Comparison of ENCODE assay signal across 9 mouse cellular contexts in the genomic region with DNA sequence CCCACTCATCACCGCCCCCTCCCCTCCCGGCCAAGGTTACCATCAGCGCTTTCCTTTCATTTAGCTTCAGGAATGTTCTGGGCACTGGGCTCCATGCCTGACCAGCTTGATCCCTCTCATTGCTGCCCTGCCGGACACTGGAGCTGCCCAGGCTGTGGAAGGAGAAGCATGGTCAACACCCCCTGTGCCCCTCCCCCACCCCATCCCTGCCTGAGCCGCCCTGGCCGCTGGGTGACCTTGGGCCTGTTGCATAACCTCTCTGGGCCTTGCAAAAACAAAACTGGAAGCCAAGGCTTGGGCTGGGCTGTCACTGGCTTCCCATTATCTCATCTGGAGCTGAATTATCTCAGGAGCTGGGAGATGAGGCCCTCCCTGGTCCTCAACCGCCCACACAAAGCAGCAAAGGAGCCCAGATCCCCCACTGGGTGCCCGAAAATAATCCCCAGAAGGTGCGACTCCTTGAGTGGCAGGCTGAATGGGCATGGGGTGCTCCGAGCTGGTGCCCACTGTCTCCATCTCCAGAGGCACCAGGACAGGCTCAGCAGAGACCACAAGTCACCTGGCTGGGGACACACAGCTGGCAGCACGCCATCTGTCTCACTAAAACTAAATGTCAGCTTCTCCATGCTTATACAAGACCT. TPM values are rescaled to one million over a fixed set of nuclear protein-coding genes. Genes with fewer than 3 reads are reported as not detected.
DNase-seq lines count a peak whose midpoint lies in the region; ATAC-seq and TF ChIP-seq lines count a peak whose summit lies in the region.
"Had no signal": no experiment of that assay in that cellular context is flagged by ENCODE, and none has a peak within 500 bp of the region (broad histone marks: within the 10 kb centered on the region; RNA-seq: fewer than 3 reads in every experiment).

No protein-coding gene starts in this region.

- TF ChIP-seq CTCF in intestine, postnatal 0 days (IDR thresholded peaks at IDR 0.05; ENCODE audit: low read depth), result no peak

- no peaks in the 10 kb centered on the region for H3K9me3 ChIP-seq in intestine, postnatal 0 days (ENCODE audit: control insufficient read depth)
- H3K9me3 ChIP-seq in liver, embryonic 15.5 days (replicated peaks), result no peaks in the 10 kb centered on the region
- no peaks in the 10 kb centered on the region for H3K9me3 ChIP-seq in neural tube, embryonic 13.5 days
- H3K9me3 ChIP-seq: G1E had no signal

- H3K9ac ChIP-seq in intestine, postnatal 0 days (ENCODE audit: low read depth, low read length), result 0 out of 2 replicates have a peak overlapping the region, but pooled peaks have one; percentile 5
- no peak overlapping the region for H3K9ac ChIP-seq in liver, embryonic 15.5 days
- peak overlapping the region; percentile 45 for H3K9ac ChIP-seq in neural tube, embryonic 13.5 days

- H3K27me3 ChIP-seq in intestine, postnatal 0 days (replicated peaks; ENCODE audit: control insufficient read depth, insufficient read depth, low read length), result no peaks in the 10 kb centered on the region
- no peaks in the 10 kb centered on the region for H3K27me3 ChIP-seq in liver, embryonic 15.5 days
- no peaks in the 10 kb centered on the region for H3K27me3 ChIP-seq in neural tube, embryonic 13.5 days

- no peak overlapping the region for H3K4me3 ChIP-seq in intestine, postnatal 0 days (ENCODE audit: low read depth, low read length)
- H3K4me3 ChIP-seq in liver, embryonic 15.5 days (replicated peaks), result peak overlapping the region; percentile 24
- H3K4me3 ChIP-seq in neural tube, embryonic 13.5 days, result no peak overlapping the region

- WGBS in intestine, postnatal 0 days, result 44% methylated on average over 11 of the region's 11 CpGs
- 49% methylated on average over 11 of the region's 11 CpGs for WGBS in liver, embryonic 15.5 days (ENCODE audit: insufficient replicate concordance)
- WGBS in neural tube, embryonic 13.5 days, result 38% methylated on average over 11 of the region's 11 CpGs

- no peaks in the 10 kb centered on the region for H3K36me3 ChIP-seq in intestine, postnatal 0 days (ENCODE audit: control insufficient read depth, insufficient read depth)
- H3K36me3 ChIP-seq in liver, embryonic 15.5 days (replicated peaks), result no peaks in the 10 kb centered on the region
- peaks cover 10% of the 10 kb centered on the region; the same call in 1 of the 2 replicates for H3K36me3 ChIP-seq in neural tube, embryonic 13.5 days
- H3K36me3 ChIP-seq: G1E had no signal

- H3K27ac ChIP-seq in intestine, postnatal 0 days (ENCODE audit: low read depth, low read length), result no peak overlapping the region
- peak overlapping the region; percentile 39 for H3K27ac ChIP-seq in liver, embryonic 15.5 days (replicated peaks)
- peak overlapping the region; percentile 97 for H3K27ac ChIP-seq in neural tube, embryonic 13.5 days (replicated peaks)

- DNase-seq in frontal cortex, postnatal 14 days (ENCODE audit: low spot score in 2 of 2), result no peak
- DNase-seq in adrenal gland, postnatal 4 days (ENCODE audit: low spot score in 2 of 2), result peak; percentile 39 to 74
- DNase-seq in heart, adult 11 months, result peak; percentile 99
- no peak for DNase-seq in natural killer cell, adult 2 months (ENCODE audit: low spot score in 2 of 2)

- no peak overlapping the region for H3K4me2 ChIP-seq in intestine, postnatal 0 days (replicated peaks; ENCODE audit: low read depth)
- H3K4me2 ChIP-seq in liver, embryonic 15.5 days, result peak overlapping the region; percentile 48
- H3K4me2 ChIP-seq in neural tube, embryonic 13.5 days, result peak overlapping the region; percentile 2; the same call in 1 of the 2 replicates

- H3K4me1 ChIP-seq in intestine, postnatal 0 days (replicated peaks; ENCODE audit: control insufficient read depth, insufficient read depth, low read length), result no peaks in the 10 kb centered on the region
- peaks cover 73% of the 10 kb centered on the region for H3K4me1 ChIP-seq in liver, embryonic 15.5 days (replicated peaks)
- peaks cover 88% of the 10 kb centered on the region for H3K4me1 ChIP-seq in neural tube, embryonic 13.5 days (replicated peaks)

- peak; percentile 34 for ATAC-seq in frontal cortex, adult (ENCODE audit: low TSS enrichment)
- ATAC-seq in intestine, postnatal 0 days, result no peak
- peak; percentile 53 for ATAC-seq in liver, embryonic 15.5 days (ENCODE audit: insufficient read depth)
- no peak for ATAC-seq in neural tube, embryonic 13.5 days (ENCODE audit: low read depth)

RNA-seq across cellular contexts. Expression of a gene that starts 9.1 kb away (rescaled TPM):
- total RNA-seq in adrenal gland, postnatal 4 days (2021), result 100 to 1,000 TPM in 1 of 2 experiments, 10 to 100 TPM in 1; 91.8 to 119 TPM
- polyA plus RNA-seq in intestine, postnatal 0 days (2015; fragmentation: Nextera tagmentation; extraction: Ambion mirVana), result 19.9 and 21.1 TPM in 2 replicates
- 8.8 and 9.2 TPM in 2 replicates for polyA plus RNA-seq in liver, embryonic 15.5 days (2015; fragmentation: Nextera tagmentation; extraction: Ambion mirVana)
- polyA plus RNA-seq in neural tube, embryonic 13.5 days (2015; fragmentation: Nextera tagmentation; extraction: Ambion mirVana), result 214 and 231 TPM in 2 replicates

RNA-seq across cellular contexts. Expression of a gene that starts 11.7 kb away (rescaled TPM):
- total RNA-seq in adrenal gland, postnatal 4 days (2021), result under 1 TPM; 0.11 to 0.71 TPM
- polyA plus RNA-seq in intestine, postnatal 0 days (2015; fragmentation: Nextera tagmentation; extraction: Ambion mirVana), result 0.07 TPM in 1 of 2 replicates, not detected in the other
- 7.0 and 7.1 TPM in 2 replicates for polyA plus RNA-seq in liver, embryonic 15.5 days (2015; fragmentation: Nextera tagmentation; extraction: Ambion mirVana)
- polyA plus RNA-seq in neural tube, embryonic 13.5 days (2015; fragmentation: Nextera tagmentation; extraction: Ambion mirVana), result 0.07 and 0.69 TPM in 2 replicates
- polyA plus RNA-seq: G1E had no signal

RNA-seq across cellular contexts. Expression of a gene that starts 18.3 kb away (rescaled TPM):
- total RNA-seq in adrenal gland, postnatal 4 days (2021), result 1 to 10 TPM in 1 of 2 experiments, under 1 TPM in 1; 0.20 to 4.2 TPM
- polyA plus RNA-seq in intestine, postnatal 0 days (2015; fragmentation: Nextera tagmentation; extraction: Ambion mirVana), result 254 and 255 TPM in 2 replicates
- polyA plus RNA-seq in liver, embryonic 15.5 days (2015; fragmentation: Nextera tagmentation; extraction: Ambion mirVana), result 0.50 TPM in 2 replicates
- polyA plus RNA-seq in neural tube, embryonic 13.5 days (2015; fragmentation: Nextera tagmentation; extraction: Ambion mirVana), result 2.1 and 2.5 TPM in 2 replicates
- polyA plus RNA-seq: G1E had no signal

RNA-seq across cellular contexts. Expression of a gene that starts 25.4 kb away (rescaled TPM):
- total RNA-seq in adrenal gland, postnatal 4 days (2021), result 1 to 10 TPM; 6.7 to 7.1 TPM
- 7.3 and 8.9 TPM in 2 replicates for polyA plus RNA-seq in intestine, postnatal 0 days (2015; fragmentation: Nextera tagmentation; extraction: Ambion mirVana)
- polyA plus RNA-seq in liver, embryonic 15.5 days (2015; fragmentation: Nextera tagmentation; extraction: Ambion mirVana), result 0.71 and 1.0 TPM in 2 replicates
- 1.9 and 2.8 TPM in 2 replicates for polyA plus RNA-seq in neural tube, embryonic 13.5 days (2015; fragmentation: Nextera tagmentation; extraction: Ambion mirVana)

RNA-seq across cellular contexts. Expression of a gene that starts 35.7 kb away (rescaled TPM):
- 10 to 100 TPM; 60.7 to 61.7 TPM for total RNA-seq in adrenal gland, postnatal 4 days (2021)
- polyA plus RNA-seq in intestine, postnatal 0 days (2015; fragmentation: Nextera tagmentation; extraction: Ambion mirVana), result 41.2 and 43.5 TPM in 2 replicates
- polyA plus RNA-seq in liver, embryonic 15.5 days (2015; fragmentation: Nextera tagmentation; extraction: Ambion mirVana), result 39.6 and 42.0 TPM in 2 replicates
- polyA plus RNA-seq in neural tube, embryonic 13.5 days (2015; fragmentation: Nextera tagmentation; extraction: Ambion mirVana), result 96.2 and 98.5 TPM in 2 replicates

Comparison
In these comparisons a context has a peak if more than half of its experiments do, and no peak if none do; other contexts are left out.
1. ATAC-seq: peak in frontal cortex, adult (single experiment) and liver, embryonic 15.5 days (single experiment); none in intestine, postnatal 0 days (single experiment) and neural tube, embryonic 13.5 days (single experiment).
2. DNase-seq: peak in adrenal gland, postnatal 4 days (2 of 2) and heart, adult 11 months (single experiment); none in frontal cortex, postnatal 14 days (0 of 2) and natural killer cell, adult 2 months (0 of 2).
3. RNA of a gene that starts 18.3 kb away (polyA plus RNA-seq): 254 to 255 TPM in intestine, postnatal 0 days; 2.1 to 2.5 TPM in neural tube, embryonic 13.5 days and 0.50 TPM in liver, embryonic 15.5 days; every median in the first group is over 10 times any median in the second.